Mouse (Mus musculus) spleen, adult 12 weeks (tissue): ENCODE measurements around the gene Lypd3.
"Not testable (repeated sequence)": the region's sequence is repeated elsewhere in the genome, so short reads cannot be mapped to it uniquely, and the experiment has no call there.

Source experiments
- DNase-seq: peaks from one replicate; pipeline ENCODE4 v3.0.0; 2022; ENCODE audit warnings: low spot score

Lypd3 gene

DNA sequence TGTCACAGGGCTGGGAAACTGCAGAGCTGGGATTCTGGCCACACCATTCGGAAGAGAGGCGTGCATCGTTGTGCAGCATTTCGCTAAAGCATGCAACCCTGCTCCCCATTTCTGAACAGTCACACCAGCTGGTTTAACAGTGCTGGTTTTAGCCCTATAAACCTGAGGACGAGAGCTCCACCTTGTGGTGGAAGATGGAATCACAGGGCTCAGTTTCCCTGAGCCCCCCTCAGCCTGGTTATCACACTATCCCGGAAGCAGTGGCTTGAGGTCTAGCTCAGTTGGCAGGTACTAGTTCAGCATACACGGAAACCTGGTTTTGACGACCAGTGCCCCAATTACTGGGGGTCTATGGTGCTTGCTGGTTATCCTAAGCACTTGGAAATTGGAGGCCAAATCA is 26.2 kb downstream of the Lypd3 start:
- DNase-seq = peak; percentile 61

DNA sequence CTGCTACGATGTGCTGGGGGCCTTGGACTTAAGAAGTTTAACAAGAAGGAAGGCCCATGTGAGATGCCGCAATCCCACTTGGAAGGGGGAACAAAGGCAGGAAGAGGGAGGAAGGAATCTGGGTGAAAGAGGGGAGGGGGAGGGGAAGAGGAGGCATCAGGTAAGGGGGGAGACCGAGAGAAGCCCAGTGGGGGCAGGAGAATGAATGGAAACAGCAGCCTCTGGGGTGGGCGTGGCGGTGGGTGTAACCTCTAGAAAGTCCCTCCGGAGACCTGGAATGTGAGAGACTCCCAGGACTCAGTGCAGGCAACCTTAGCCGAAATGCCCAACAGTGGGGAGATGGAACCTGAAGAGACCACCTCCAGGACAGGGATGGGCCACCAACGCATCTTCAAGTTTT is 28.0 kb downstream of the Lypd3 start:
- DNase-seq = no peak

DNA sequence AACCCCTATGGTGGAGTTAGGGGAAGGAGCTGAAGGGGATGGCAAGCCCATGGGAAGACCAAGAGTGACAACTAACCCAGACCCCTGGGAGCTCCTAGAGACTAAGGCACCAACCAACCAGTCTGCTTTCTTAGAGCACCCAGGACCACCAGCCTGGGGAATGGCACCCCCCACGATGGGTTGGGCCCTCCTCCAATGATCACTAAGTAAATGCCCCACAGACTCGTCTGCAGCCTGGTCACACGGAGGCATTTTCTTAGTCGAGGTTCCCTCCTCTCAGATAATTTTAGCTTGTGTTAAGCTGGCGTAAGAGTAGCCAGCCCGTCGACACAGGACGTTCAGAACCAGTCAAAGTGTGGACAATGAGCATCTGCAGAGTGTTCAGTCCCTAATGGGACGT is 28.6 kb downstream of the Lypd3 start:
- DNase-seq = no peak

DNA sequence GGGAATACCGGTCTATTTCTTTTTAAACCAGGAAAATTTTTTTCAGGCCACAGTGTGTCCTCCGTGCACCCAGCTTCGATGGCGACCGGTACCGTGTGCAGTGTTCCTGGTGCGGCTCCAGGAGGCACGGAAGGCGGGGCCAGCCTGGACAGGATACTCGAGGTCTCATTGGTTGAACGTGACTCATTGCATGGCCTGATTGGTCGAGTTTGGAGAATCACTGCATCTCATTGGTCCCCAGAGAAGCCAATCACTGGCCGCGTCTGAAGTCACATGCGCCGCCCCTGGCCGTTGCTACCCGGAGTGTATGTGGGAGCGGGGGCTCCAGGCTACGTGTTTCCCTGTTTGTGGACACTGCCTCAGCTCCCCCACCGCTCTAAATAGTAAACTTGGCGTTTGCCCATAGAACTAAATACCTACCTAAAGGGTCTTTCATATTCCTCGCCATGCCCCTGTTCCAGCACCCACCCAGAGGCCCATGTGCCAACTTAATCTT is 35.6 kb downstream of the Lypd3 start:
- DNase-seq = no peak

DNA sequence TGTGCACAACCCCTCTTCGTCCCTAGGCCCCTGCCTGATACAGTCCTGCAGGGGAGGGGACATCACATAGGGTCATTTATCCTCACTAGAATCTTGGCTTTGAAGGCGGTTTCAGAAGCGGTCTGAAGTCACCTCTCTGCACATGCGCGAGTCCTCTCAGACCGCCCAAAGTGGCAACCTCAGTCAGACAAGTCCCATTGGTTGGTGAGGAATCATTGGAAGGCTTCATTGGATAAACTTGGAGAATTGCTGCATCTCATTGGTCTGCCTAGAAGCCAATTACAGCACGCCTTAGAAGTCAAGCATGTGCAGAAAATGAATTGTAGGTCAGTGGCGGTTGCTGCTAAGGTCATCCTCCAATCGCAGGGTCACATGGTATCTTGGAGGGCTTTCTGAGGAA is 40.2 kb downstream of the Lypd3 start, which contains the start of gene Tex101:
Gene Tex101, minus strand, starts transcription at position 101 of the 400 bp plus-strand sequence.
- no peak for DNase-seq

DNA sequence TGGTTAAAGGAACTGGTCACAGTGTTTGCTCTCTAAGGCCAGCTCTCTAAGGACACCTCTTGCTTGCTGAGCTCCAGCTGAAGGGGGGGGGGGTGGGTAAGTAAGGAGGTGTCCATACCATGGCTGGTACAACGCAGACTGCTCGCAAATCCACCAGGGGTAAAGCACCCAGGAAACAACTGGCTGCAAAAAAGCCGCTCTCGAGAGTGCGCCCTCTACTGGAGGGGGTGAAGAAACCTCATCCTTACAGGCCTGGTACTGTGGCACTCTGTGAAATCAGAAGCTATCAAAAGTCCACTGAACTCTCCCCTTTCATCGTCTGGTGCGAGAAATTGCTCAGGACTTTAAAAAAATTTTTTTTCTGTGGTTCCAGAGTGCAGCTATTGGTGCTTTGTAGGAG is 47.8 kb downstream of the Lypd3 start:
- DNase-seq = not testable (repeated sequence)

DNA sequence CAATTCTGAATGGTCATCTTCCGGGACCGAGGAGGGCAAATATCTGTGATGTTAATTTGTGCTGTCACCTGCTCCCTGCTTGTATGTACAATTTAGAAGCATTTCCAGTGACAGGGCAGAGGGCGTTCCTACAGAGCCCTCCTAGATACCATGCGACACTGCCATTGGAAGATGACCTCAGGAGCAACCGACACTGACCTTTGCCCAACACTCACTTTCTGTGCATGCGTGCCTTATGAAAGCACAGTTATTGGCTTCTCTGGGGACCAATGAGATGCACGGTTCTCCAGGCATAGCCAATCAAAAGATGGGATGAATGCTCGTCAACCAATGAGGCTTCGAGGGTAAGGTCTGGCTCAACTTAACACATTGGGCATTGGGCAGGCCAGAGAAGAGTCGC is 51.2 kb downstream of the Lypd3 start:
- DNase-seq = not testable (repeated sequence)
